Mouse (Mus musculus): ENCODE measurements around the gene Grb2. TPM values are rescaled to one million over a fixed set of nuclear protein-coding genes. Genes with fewer than 3 reads are reported as not detected.
"Not testable (repeated sequence)": the region's sequence is repeated elsewhere in the genome, so short reads cannot be mapped to it uniquely, and the experiment has no call there.

The Grb2 gene
- polyA plus RNA-seq, 1 experiment from 2014 or later = 176 TPM

DNA sequence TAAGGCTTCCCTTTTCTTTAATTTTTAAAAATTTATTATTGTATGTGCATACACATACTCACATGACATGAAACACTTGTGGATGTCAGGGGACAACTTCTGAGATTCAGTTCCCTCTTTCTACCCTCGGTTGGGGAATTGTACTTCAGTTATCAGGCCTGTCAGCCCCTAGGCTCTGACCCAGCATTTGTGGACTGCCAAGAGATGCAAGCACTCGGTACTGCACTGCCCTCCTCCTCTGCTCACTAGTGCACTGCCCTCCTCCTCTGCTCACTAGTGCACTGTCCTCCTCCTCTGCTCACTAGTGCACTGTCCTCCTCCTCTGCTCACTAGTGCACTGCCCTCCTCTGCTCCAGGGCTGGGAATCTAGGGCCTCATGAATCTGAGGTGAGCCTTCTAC is 54.3 kb downstream of the Grb2 start:
- H3K4me1 ChIP-seq (replicated peaks) = peaks cover 8% of the 10 kb centered on the region
- no peak overlapping the region for H3K27ac ChIP-seq
- H3K9me3 ChIP-seq = no peaks in the 10 kb centered on the region
- H3K36me3 ChIP-seq = peaks cover 28% of the 10 kb centered on the region
- 92% methylated on average over 2 of the region's 2 CpGs for WGBS
- H3K4me2 ChIP-seq (replicated peaks) = no peak overlapping the region
- no peak overlapping the region for H3K4me3 ChIP-seq (replicated peaks)
- no peaks in the 10 kb centered on the region for H3K27me3 ChIP-seq
- H3K9ac ChIP-seq (replicated peaks) = no peak overlapping the region
- no peak for ATAC-seq

DNA sequence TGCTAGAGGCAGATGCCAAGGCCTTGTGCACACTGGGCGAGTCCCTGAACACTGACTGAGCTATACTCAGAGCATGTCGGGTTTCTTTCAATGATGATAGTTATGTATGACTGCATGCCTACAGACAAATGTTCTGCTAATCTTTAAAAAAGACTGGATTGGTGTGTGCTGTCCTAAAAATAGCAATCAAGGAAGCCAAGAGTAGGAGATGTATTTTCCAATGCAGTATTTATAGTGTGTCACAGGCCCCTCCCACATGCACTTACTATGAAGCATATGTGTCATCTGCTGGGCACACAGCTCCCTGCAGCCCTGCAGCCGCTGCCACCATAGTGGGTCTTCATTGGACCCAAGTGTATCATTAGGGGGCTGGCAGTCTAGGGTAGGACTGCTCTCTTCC is 55.2 kb downstream of the Grb2 start:
- Histone ChIP-seq H3K27me3 (no peaks in the 10 kb centered on the region), H3K4me1 (replicated peaks) (peaks cover 8% of the 10 kb centered on the region), H3K9ac (replicated peaks) (no peak overlapping the region), H3K27ac (no peak overlapping the region), H3K9me3 (no peaks in the 10 kb centered on the region), H3K36me3 (peaks cover 28% of the 10 kb centered on the region), H3K4me3 (replicated peaks) (no peak overlapping the region), H3K4me2 (replicated peaks) (no peak overlapping the region)
- WGBS = 94% methylated on average over 3 of the region's 3 CpGs
- ATAC-seq = no peak

DNA sequence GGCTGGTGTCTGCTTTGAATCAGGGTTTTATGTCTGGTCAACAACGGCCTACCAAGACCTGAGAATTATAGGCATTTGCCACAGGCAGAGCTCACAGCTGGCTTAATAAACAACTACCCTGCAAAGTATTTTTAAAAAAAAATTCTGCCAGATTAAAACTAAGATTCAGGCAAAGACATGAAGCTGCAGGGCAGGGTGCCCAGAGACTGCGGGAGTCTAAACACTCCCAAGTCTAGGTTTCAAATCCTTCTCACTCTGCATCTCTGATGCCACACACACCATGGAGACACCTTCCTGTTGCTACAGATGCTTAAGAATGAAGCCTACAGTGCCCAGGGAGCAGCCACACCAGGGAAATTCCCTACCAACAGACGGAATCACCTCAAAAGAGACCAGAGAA is 56.7 kb downstream of the Grb2 start:
- 94% methylated on average over 3 of the region's 3 CpGs for WGBS
- Histone ChIP-seq H3K9ac (replicated peaks) (no peak overlapping the region), H3K4me3 (replicated peaks) (no peak overlapping the region), H3K4me1 (replicated peaks) (peaks cover 8% of the 10 kb centered on the region), H3K4me2 (replicated peaks) (no peak overlapping the region), H3K36me3 (peaks cover 34% of the 10 kb centered on the region), H3K27ac (no peak overlapping the region), H3K27me3 (no peaks in the 10 kb centered on the region), H3K9me3 (no peaks in the 10 kb centered on the region)
- no peak for ATAC-seq

DNA sequence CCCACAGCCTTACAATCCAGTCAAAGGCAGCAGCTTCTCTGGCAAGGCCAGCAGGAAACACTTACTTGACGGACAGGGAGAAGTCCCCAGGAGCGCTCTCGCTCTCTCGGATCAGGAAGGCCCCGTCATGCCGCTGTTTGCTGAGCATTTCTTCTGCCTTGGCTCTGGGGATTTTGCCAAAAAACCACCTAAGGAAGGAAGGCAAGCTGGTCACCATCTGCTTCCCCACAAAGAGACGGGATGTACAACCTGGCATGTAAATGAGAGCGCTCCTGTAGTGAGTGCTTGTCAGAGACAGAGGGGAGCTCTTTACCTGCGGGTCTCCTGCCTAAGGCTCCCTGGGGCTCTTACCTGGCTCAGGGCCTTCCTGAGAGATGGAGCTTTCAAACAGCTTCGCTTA is 58.7 kb downstream of the Grb2 start:
- WGBS = 60% methylated on average over 10 of the region's 10 CpGs
- peaks cover 50% of the 10 kb centered on the region for H3K36me3 ChIP-seq

DNA sequence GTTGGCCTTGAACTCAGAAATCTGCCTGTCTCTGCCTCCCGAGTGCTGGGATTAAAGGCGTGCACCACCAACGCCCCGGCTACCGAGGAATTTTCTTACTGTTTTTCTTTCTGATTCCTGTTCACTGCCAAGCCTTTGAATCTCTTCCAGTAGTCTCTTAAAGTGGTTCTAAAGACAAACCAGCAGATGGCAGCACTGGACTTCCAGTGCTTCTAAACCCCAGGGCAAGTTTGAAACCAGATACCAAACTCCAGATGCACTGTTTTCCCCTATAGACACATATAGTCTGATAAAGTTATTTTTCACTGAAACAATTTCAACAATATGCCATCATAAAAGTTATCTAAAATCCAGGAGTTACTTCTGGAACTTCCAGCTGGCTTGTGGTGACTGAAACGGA is 60.9 kb downstream of the Grb2 start:
- H3K4me1 ChIP-seq (replicated peaks) = peaks cover 8% of the 10 kb centered on the region
- no peak overlapping the region for H3K27ac ChIP-seq
- no peaks in the 10 kb centered on the region for H3K9me3 ChIP-seq
- H3K4me2 ChIP-seq (replicated peaks) = no peak overlapping the region
- no peak for ATAC-seq
- 63% methylated on average over 6 of the region's 6 CpGs for WGBS
- H3K9ac ChIP-seq (replicated peaks) = no peak overlapping the region
- no peaks in the 10 kb centered on the region for H3K27me3 ChIP-seq
- H3K4me3 ChIP-seq (replicated peaks) = no peak overlapping the region
- peaks cover 39% of the 10 kb centered on the region for H3K36me3 ChIP-seq

More for the DNA sequence above, 58.7 kb downstream of the Grb2 start:
- no peak for ATAC-seq
- H3K27me3 ChIP-seq = no peaks in the 10 kb centered on the region
- H3K4me2 ChIP-seq (replicated peaks) = no peak overlapping the region
- no peak overlapping the region for H3K4me3 ChIP-seq (replicated peaks)
- H3K4me1 ChIP-seq (replicated peaks) = peaks cover 8% of the 10 kb centered on the region
- H3K9ac ChIP-seq (replicated peaks) = no peak overlapping the region
- 0 out of 2 replicates have a peak overlapping the region, but pooled peaks have one; percentile 40 for H3K27ac ChIP-seq
- no peaks in the 10 kb centered on the region for H3K9me3 ChIP-seq

DNA sequence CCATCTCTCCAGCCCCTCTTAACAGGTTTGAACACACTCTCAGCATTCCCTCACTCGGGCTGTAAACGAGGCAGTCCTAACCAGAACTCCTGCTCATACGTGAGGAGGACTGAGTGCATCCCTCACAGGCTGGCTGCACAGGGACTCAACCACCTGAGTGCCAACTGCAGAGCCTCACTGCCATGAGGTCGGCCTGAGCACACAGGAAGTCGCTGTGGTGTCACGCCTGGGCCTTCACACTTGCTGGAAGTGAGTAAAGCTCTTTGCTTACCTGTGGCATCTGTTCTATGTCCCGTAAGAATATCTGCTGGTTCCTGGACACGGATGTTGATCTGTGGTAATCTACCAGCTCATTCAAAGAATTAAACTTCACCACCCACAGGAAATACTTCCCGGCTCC is 62.0 kb downstream of the Grb2 start:
- Histone ChIP-seq H3K36me3 (peaks cover 39% of the 10 kb centered on the region), H3K4me1 (replicated peaks) (peaks cover 8% of the 10 kb centered on the region), H3K27ac (no peak overlapping the region), H3K4me3 (replicated peaks) (no peak overlapping the region), H3K27me3 (no peaks in the 10 kb centered on the region), H3K9me3 (no peaks in the 10 kb centered on the region), H3K9ac (replicated peaks) (no peak overlapping the region), H3K4me2 (replicated peaks) (no peak overlapping the region)
- WGBS = 94% methylated on average over 9 of the region's 9 CpGs
- ATAC-seq = no peak

DNA sequence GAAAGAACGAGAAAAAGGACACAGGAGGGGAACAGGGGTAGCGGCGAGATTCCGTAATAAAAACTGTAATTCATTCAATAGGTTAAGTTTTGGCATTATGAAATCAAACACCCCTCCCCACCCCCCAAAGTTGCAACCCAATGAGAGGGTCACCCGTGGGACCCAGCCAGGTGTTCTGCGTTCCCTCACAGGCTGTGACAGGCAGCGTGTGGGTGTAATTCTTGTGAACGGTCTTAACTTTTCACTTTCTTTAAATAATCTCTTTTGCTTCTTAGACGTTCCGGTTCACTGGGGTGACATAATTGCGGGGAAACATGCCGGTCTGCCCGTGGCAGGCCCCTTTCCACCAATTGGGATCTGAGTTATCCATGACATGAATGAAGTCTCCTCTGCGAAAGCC is 62.9 kb downstream of the Grb2 start:
- not testable (repeated sequence) for H3K4me3 ChIP-seq (replicated peaks); H3K9ac ChIP-seq (replicated peaks); H3K27me3 ChIP-seq; H3K4me1 ChIP-seq (replicated peaks); H3K9me3 ChIP-seq; H3K4me2 ChIP-seq (replicated peaks); H3K27ac ChIP-seq; ATAC-seq
- WGBS = 88% methylated on average over 14 of the region's 14 CpGs
- H3K36me3 ChIP-seq = peaks cover 39% of the 10 kb centered on the region

DNA sequence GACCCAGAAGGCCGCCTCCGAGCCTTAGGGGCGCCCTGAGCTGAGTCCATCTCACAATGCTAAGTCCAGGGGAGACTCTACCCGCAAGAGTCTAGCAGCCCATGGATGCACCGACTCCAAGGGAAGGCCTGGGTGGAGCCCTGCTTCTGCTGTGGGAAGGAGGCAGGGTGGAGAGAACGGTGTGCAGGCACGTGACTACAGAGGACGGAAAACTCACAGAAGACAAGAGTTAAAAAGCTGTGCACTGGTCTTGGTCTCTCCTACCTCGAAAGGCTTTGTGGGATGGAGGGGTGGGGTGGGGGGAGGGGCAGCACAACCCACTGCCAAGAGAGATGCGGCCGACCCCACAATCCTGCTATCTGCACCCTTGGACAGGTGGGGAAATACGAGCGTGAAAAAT is 64.1 kb downstream of the Grb2 start:
- ATAC-seq = no peak
- Histone ChIP-seq H3K4me3 (replicated peaks) (no peak overlapping the region), H3K36me3 (peaks cover 32% of the 10 kb centered on the region), H3K4me1 (replicated peaks) (no peaks in the 10 kb centered on the region), H3K4me2 (replicated peaks) (no peak overlapping the region), H3K9ac (replicated peaks) (no peak overlapping the region), H3K27me3 (no peaks in the 10 kb centered on the region), H3K9me3 (no peaks in the 10 kb centered on the region), H3K27ac (no peak overlapping the region; the same call in 1 of the 2 replicates)
- 96% methylated on average over 13 of the region's 13 CpGs for WGBS

DNA sequence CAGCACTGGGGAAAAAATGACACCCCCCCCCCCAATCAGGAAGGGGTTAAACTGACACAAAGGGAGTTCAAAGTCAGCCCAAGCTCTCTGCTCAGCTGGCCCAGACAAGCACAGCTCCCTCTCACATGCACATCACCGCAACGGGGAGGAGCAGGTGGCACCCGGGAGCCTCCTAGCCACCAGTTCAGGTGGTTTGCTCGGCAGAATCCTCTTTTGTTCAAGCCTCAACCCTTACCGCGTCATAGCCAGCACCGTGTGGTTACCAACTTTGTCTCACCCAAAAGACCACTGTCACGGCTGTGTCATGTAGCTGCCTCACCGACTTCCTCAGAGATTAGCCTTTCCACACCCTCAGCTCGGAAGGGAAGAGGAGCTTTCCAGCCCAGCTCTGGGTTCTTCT is 65.1 kb downstream of the Grb2 start:
- no peaks in the 10 kb centered on the region for H3K9me3 ChIP-seq
- 75% methylated on average over 10 of the region's 10 CpGs for WGBS
- H3K36me3 ChIP-seq = peaks cover 31% of the 10 kb centered on the region
- H3K4me1 ChIP-seq (replicated peaks) = no peaks in the 10 kb centered on the region
- H3K4me3 ChIP-seq (replicated peaks) = no peak overlapping the region
- H3K27me3 ChIP-seq = no peaks in the 10 kb centered on the region
- no peak overlapping the region for H3K4me2 ChIP-seq (replicated peaks)
- ATAC-seq = no peak
- no peak overlapping the region for H3K27ac ChIP-seq
- no peak overlapping the region for H3K9ac ChIP-seq (replicated peaks)

DNA sequence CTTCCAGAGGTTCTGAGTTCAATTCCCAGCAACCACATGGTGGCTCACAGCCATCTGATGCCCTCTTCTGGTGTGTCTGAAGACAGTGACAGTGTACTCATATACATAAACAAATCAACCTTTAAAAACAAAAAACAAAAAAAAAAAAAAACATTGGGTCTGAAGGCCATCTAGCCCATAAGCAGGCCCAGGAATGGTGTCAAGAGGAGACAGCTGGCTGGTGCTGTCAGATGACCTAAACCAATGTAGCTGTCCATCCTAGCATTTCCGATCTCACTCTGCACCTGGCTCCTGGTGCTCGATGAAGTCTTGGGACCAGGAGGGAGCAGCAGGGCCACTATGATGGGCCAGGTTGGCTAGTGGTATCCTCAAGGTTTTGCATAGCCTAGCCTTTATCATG is 65.7 kb downstream of the Grb2 start:
- ATAC-seq = no peak
- H3K4me3 ChIP-seq (replicated peaks) = no peak overlapping the region

DNA sequence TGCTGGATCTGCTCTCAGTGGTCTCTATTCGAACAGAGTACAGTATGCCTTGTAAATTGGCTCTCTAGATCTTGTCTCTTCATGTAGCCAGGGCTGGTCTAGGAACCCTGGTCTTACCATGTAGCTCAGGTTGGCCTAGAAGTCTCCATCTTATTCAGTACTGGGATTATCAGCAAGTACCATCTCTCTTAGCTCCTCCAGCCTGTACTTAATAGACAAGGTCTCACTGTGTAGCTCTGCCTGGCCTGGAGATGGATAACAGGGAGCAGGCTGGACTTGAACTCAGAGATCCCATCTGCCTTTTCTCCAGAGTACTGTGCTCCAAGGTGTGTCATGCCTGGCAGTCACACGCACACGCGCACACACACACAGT is 66.7 kb downstream of the Grb2 start:
- ATAC-seq = no peak

More for the DNA sequence above, 65.7 kb downstream of the Grb2 start:
- WGBS = 98% methylated on average over 2 of the region's 2 CpGs
- H3K27ac ChIP-seq = no peak overlapping the region
- peaks cover 28% of the 10 kb centered on the region for H3K36me3 ChIP-seq
- no peaks in the 10 kb centered on the region for H3K9me3 ChIP-seq
- H3K9ac ChIP-seq (replicated peaks) = no peak overlapping the region
- H3K27me3 ChIP-seq = no peaks in the 10 kb centered on the region
- no peaks in the 10 kb centered on the region for H3K4me1 ChIP-seq (replicated peaks)
- no peak overlapping the region for H3K4me2 ChIP-seq (replicated peaks)

DNA sequence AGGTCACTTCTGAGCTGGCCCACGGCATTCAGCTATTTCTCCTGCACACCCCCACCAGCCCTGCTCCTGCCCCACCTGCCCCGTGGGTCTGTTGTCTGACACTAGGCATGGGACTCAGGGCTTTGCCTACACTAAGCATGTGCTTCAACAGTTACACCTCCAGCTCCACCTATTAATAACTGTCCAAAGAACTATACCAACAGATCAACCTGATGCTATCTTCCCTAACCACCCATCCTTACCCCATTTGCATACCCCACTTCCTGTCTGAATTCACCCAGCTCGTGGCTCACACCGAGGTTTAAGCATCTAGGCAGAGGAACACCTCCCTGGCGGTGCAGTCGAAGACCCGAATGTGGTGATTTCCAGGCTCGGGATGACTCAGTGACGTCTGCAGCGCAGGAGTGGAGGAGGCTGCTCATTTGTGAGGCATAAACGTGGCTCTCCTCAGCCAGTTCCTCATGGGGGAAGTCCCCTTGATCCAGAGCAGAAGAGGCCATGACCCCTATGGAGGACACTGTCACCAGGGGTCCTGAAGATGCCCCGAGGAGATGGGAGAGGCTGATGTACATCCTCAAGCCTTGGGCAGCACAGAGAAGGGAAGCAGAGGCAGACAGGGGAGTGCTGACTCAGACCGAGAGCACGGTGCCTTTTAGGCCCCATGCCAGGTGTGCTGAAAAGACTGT is 67.3 kb downstream of the Grb2 start:
- no peak for ATAC-seq
- 62% methylated on average over 14 of the region's 14 CpGs for WGBS
- Histone ChIP-seq H3K27ac (no peak overlapping the region), H3K4me3 (replicated peaks) (no peak overlapping the region), H3K4me2 (replicated peaks) (no peak overlapping the region), H3K4me1 (replicated peaks) (no peaks in the 10 kb centered on the region), H3K9me3 (no peaks in the 10 kb centered on the region), H3K9ac (replicated peaks) (no peak overlapping the region), H3K27me3 (no peaks in the 10 kb centered on the region), H3K36me3 (peaks cover 19% of the 10 kb centered on the region; the same call in 1 of the 2 replicates)

More for the DNA sequence above, 66.7 kb downstream of the Grb2 start:
- H3K36me3 ChIP-seq = peaks cover 24% of the 10 kb centered on the region
- no peak overlapping the region for H3K9ac ChIP-seq (replicated peaks)
- WGBS = 87% methylated on average over 4 of the region's 4 CpGs
- no peaks in the 10 kb centered on the region for H3K9me3 ChIP-seq
- no peak overlapping the region for H3K4me3 ChIP-seq (replicated peaks)
- H3K27me3 ChIP-seq = no peaks in the 10 kb centered on the region
- no peak overlapping the region for H3K27ac ChIP-seq
- no peak overlapping the region for H3K4me2 ChIP-seq (replicated peaks)
- H3K4me1 ChIP-seq (replicated peaks) = no peaks in the 10 kb centered on the region

DNA sequence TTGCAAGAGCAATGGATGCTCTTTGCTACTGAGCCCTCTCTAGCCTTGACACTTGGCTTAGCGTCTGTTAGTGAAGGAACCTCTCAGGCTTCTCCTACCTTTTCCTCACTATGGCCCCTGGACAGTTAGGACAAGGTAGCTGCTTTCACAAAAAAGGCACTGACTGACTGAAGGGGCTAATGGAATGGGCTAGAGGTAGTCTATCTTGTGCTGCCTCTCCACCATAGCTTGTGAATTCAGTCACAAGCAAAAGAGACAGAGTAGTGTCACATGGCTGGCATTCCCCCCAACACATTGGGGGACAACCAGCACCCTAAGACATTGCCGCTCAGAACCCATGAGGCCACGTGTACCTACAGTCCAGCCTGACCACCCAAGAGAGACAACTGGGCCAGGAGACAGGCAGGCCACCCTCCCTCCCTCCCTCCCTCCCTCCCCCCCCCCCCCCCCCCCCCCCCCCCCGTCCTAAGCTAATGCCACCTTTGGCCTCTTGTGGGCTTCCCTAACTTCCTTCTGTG is 68.0 kb downstream of the Grb2 start:
- Histone ChIP-seq H3K9me3 (no peaks in the 10 kb centered on the region), H3K36me3 (peaks cover 13% of the 10 kb centered on the region; the same call in 1 of the 2 replicates), H3K27me3 (no peaks in the 10 kb centered on the region), H3K27ac (no peak overlapping the region), H3K4me3 (replicated peaks) (no peak overlapping the region), H3K9ac (replicated peaks) (no peak overlapping the region), H3K4me2 (replicated peaks) (no peak overlapping the region), H3K4me1 (replicated peaks) (no peaks in the 10 kb centered on the region)
- WGBS = 87% methylated on average over 2 of the region's 4 CpGs
- ATAC-seq = no peak

Data from midbrain, embryonic 13.5 days (tissue).